Mouse (Mus musculus): ENCODE measurements at regions not wholly inside any gene's neighbourhood (a gene's known extent, or its start where the extent isn't known, plus 50 kb on each side); places are given as distances from the start of the nearest gene placed in this dataset.

- Histone ChIP-seq H3K4me3 (ENCODE audit: low read length) (no peak overlapping the region), H3K27me3 (ENCODE audit: control insufficient read depth, insufficient read depth, low read length) (peaks cover 15% of the 10 kb centered on the region), H3K27ac (ENCODE audit: low read depth, low read length) (no peak overlapping the region), H3K9me3 (ENCODE audit: control insufficient read depth, low read length) (no peaks in the 10 kb centered on the region), H3K4me2 (replicated peaks; ENCODE audit: low read depth, low read length) (no peak overlapping the region), H3K4me1 (ENCODE audit: control insufficient read depth, insufficient read depth, low read length) (peaks cover 9% of the 10 kb centered on the region), H3K36me3 (ENCODE audit: control insufficient read depth, insufficient read depth, low read length) (no peaks in the 10 kb centered on the region), H3K9ac (ENCODE audit: low read depth, low read length) (no peak overlapping the region)
- WGBS: 78% methylated on average over 2 of the region's 2 CpGs
- ATAC-seq (ENCODE audit: low FRiP score, low TSS enrichment): no peak
Measured at GRCm38 (mm10) chr19:14894875-14895274, 297.0 kb upstream of the Tle4 start.

GRCm38 (mm10) chr19:14892390-14892758 is 294.5 kb upstream of the Tle4 start:
- 31% methylated on average over 6 of the region's 6 CpGs for WGBS
- no peaks in the 10 kb centered on the region for H3K9me3 ChIP-seq (ENCODE audit: control insufficient read depth, low read length)
- ATAC-seq (ENCODE audit: low FRiP score, low TSS enrichment): no peak
- no peak overlapping the region for H3K4me3 ChIP-seq (ENCODE audit: low read length)
- H3K27ac ChIP-seq (ENCODE audit: low read depth, low read length): no peak overlapping the region
- peaks cover 22% of the 10 kb centered on the region for H3K27me3 ChIP-seq (ENCODE audit: control insufficient read depth, insufficient read depth, low read length)
- H3K4me1 ChIP-seq (ENCODE audit: control insufficient read depth, insufficient read depth, low read length): peaks cover 12% of the 10 kb centered on the region
- no peaks in the 10 kb centered on the region for H3K36me3 ChIP-seq (ENCODE audit: control insufficient read depth, insufficient read depth, low read length)
- H3K4me2 ChIP-seq (replicated peaks; ENCODE audit: low read depth, low read length): no peak overlapping the region
- H3K9ac ChIP-seq (ENCODE audit: low read depth, low read length): no peak overlapping the region

GRCm38 (mm10) chr19:14891689-14892389 is 294.0 kb upstream of the Tle4 start:
- H3K9ac ChIP-seq (ENCODE audit: low read depth, low read length): no peak overlapping the region
- H3K27me3 ChIP-seq (ENCODE audit: control insufficient read depth, insufficient read depth, low read length): peaks cover 22% of the 10 kb centered on the region
- H3K4me2 ChIP-seq (replicated peaks; ENCODE audit: low read depth, low read length): peak overlapping the region; percentile 44
- H3K9me3 ChIP-seq (ENCODE audit: control insufficient read depth, low read length): no peaks in the 10 kb centered on the region
- H3K4me3 ChIP-seq (ENCODE audit: low read length): no peak overlapping the region
- no peak overlapping the region for H3K27ac ChIP-seq (ENCODE audit: low read depth, low read length)
- no peaks in the 10 kb centered on the region for H3K36me3 ChIP-seq (ENCODE audit: control insufficient read depth, insufficient read depth, low read length)
- no peak for ATAC-seq (ENCODE audit: low FRiP score, low TSS enrichment)
- 5% methylated on average over 7 of the region's 8 CpGs for WGBS
- H3K4me1 ChIP-seq (ENCODE audit: control insufficient read depth, insufficient read depth, low read length): peaks cover 12% of the 10 kb centered on the region

GRCm38 (mm10) chr19:14891090-14891428 is 293.2 kb upstream of the Tle4 start:
- WGBS: 2% methylated on average over 9 of the region's 9 CpGs
- no peaks in the 10 kb centered on the region for H3K9me3 ChIP-seq (ENCODE audit: control insufficient read depth, low read length)
- no peak overlapping the region for H3K27ac ChIP-seq (ENCODE audit: low read depth, low read length)
- no peak overlapping the region for H3K9ac ChIP-seq (ENCODE audit: low read depth, low read length)
- H3K4me1 ChIP-seq (ENCODE audit: control insufficient read depth, insufficient read depth, low read length): peaks cover 12% of the 10 kb centered on the region
- peaks cover 19% of the 10 kb centered on the region for H3K27me3 ChIP-seq (ENCODE audit: control insufficient read depth, insufficient read depth, low read length)
- peak overlapping the region; percentile 19; the same call in 1 of the 2 replicates for H3K4me3 ChIP-seq (ENCODE audit: low read length)
- no peak for ATAC-seq (ENCODE audit: low FRiP score, low TSS enrichment)
- peak overlapping the region; percentile 44 for H3K4me2 ChIP-seq (replicated peaks; ENCODE audit: low read depth, low read length)
- no peaks in the 10 kb centered on the region for H3K36me3 ChIP-seq (ENCODE audit: control insufficient read depth, insufficient read depth, low read length)

GRCm38 (mm10) chr19:14890241-14891089 is 292.6 kb upstream of the Tle4 start:
- Histone ChIP-seq H3K27me3 (ENCODE audit: control insufficient read depth, insufficient read depth, low read length) (peaks cover 13% of the 10 kb centered on the region), H3K9me3 (ENCODE audit: control insufficient read depth, low read length) (no peaks in the 10 kb centered on the region), H3K4me2 (replicated peaks; ENCODE audit: low read depth, low read length) (peak overlapping the region; percentile 44), H3K4me3 (ENCODE audit: low read length) (peak overlapping the region; percentile 19), H3K9ac (ENCODE audit: low read depth, low read length) (no peak overlapping the region), H3K27ac (ENCODE audit: low read depth, low read length) (no peak overlapping the region), H3K4me1 (ENCODE audit: control insufficient read depth, insufficient read depth, low read length) (peaks cover 12% of the 10 kb centered on the region), H3K36me3 (ENCODE audit: control insufficient read depth, insufficient read depth, low read length) (no peaks in the 10 kb centered on the region)
- peak; percentile 93 for ATAC-seq (ENCODE audit: low FRiP score, low TSS enrichment)
- 2% methylated on average over 21 of the region's 21 CpGs for WGBS

- H3K9ac ChIP-seq (ENCODE audit: low read depth, low read length): no peak overlapping the region
- H3K27me3 ChIP-seq (ENCODE audit: control insufficient read depth, insufficient read depth, low read length): peaks cover 12% of the 10 kb centered on the region; the same call in 1 of the 2 replicates
- WGBS: 65% methylated on average over 3 of the region's 3 CpGs
- H3K9me3 ChIP-seq (ENCODE audit: control insufficient read depth, low read length): no peaks in the 10 kb centered on the region
- H3K36me3 ChIP-seq (ENCODE audit: control insufficient read depth, insufficient read depth, low read length): no peaks in the 10 kb centered on the region
- no peak for ATAC-seq (ENCODE audit: low FRiP score, low TSS enrichment)
- H3K4me2 ChIP-seq (replicated peaks; ENCODE audit: low read depth, low read length): peak overlapping the region; percentile 44; the same call in 1 of the 2 replicates
- no peak overlapping the region for H3K4me3 ChIP-seq (ENCODE audit: low read length)
- H3K27ac ChIP-seq (ENCODE audit: low read depth, low read length): no peak overlapping the region
- H3K4me1 ChIP-seq (ENCODE audit: control insufficient read depth, insufficient read depth, low read length): peaks cover 12% of the 10 kb centered on the region
Measured at GRCm38 (mm10) chr19:14889794-14890193, 291.9 kb upstream of the Tle4 start.

GRCm38 (mm10) chr19:14883707-14884421 is 286.0 kb upstream of the Tle4 start:
- Histone ChIP-seq H3K4me2 (replicated peaks; ENCODE audit: low read depth, low read length) (no peak overlapping the region), H3K27me3 (ENCODE audit: control insufficient read depth, insufficient read depth, low read length) (peaks cover 7% of the 10 kb centered on the region; the same call in 1 of the 2 replicates), H3K4me1 (ENCODE audit: control insufficient read depth, insufficient read depth, low read length) (0 out of 2 replicates have a peak, but pooled peaks cover 5% of the 10 kb centered on the region), H3K36me3 (ENCODE audit: control insufficient read depth, insufficient read depth, low read length) (no peaks in the 10 kb centered on the region), H3K27ac (ENCODE audit: low read depth, low read length) (no peak overlapping the region), H3K4me3 (ENCODE audit: low read length) (no peak overlapping the region), H3K9me3 (ENCODE audit: control insufficient read depth, low read length) (no peaks in the 10 kb centered on the region), H3K9ac (ENCODE audit: low read depth, low read length) (no peak overlapping the region)
- 23% methylated on average over 8 of the region's 8 CpGs for WGBS
- no peak for ATAC-seq (ENCODE audit: low FRiP score, low TSS enrichment)

- WGBS: 80% methylated on average over 4 of the region's 4 CpGs
Measured at GRCm38 (mm10) chr19:14880818-14881217, 283.0 kb upstream of the Tle4 start.

More at GRCm38 (mm10) chr19:14880818-14881217, 283.0 kb upstream of the Tle4 start:
- no peak overlapping the region for H3K4me2 ChIP-seq (replicated peaks; ENCODE audit: low read depth, low read length)
- no peaks in the 10 kb centered on the region for H3K36me3 ChIP-seq (ENCODE audit: control insufficient read depth, insufficient read depth, low read length)
- no peak for ATAC-seq (ENCODE audit: low FRiP score, low TSS enrichment)
- H3K9ac ChIP-seq (ENCODE audit: low read depth, low read length): no peak overlapping the region
- H3K4me3 ChIP-seq (ENCODE audit: low read length): no peak overlapping the region
- H3K27ac ChIP-seq (ENCODE audit: low read depth, low read length): no peak overlapping the region
- H3K27me3 ChIP-seq (ENCODE audit: control insufficient read depth, insufficient read depth, low read length): peaks cover 3% of the 10 kb centered on the region; the same call in 1 of the 2 replicates
- H3K9me3 ChIP-seq (ENCODE audit: control insufficient read depth, low read length): no peaks in the 10 kb centered on the region
- H3K4me1 ChIP-seq (ENCODE audit: control insufficient read depth, insufficient read depth, low read length): 0 out of 2 replicates have a peak, but pooled peaks cover 5% of the 10 kb centered on the region
